Mouse (Mus musculus) layer of hippocampus, adult 2 months (tissue): ENCODE results near the gene Sfmbt2. TPM values are rescaled to one million over a fixed set of nuclear protein-coding genes. Genes with fewer than 3 reads are reported as not detected.
A peak's percentile ranks its signal among the peaks of the same experiment; 100 is the strongest.

Experiments
- DNase-seq, 2 experiments: peaks; one replicate each; pipeline ENCODE4 v3.0.0; 2022; ENCODE audit warnings: low spot score in 2 of 2
- H3K27ac ChIP-seq: fragments of 200-600 bp; 2 replicates; pipeline ENCODE4 v1.8.1; 2022
- H3K4me3 ChIP-seq: fragments of 200-600 bp; 2 replicates; pipeline ENCODE4 v1.8.1; 2022; ENCODE audit warnings: mild to moderate bottlenecking
- CTCF ChIP-seq: fragments of 200-600 bp; conservative IDR thresholded peaks from 2 replicates; pipeline ENCODE4 v1.8.1; 2022; ENCODE audit warnings: antibody characterized with exemption, mild to moderate bottlenecking, moderate library complexity
- microRNA-seq, 2 experiments: library from miRNA; unstranded; fragments of <30 nt; microRNA quantifications; one replicate each; pipeline ENCODE4 v1.2.0; 2021
- total RNA-seq, 2 experiments: library from RNA; stranded (reverse); gene quantifications; 2 replicates each; pipeline ENCODE4 v1.2.3; 2021

Sfmbt2 gene
- total RNA-seq, 2 experiments from 2014 or later, result 3.6 to 4.3 TPM

DNA sequence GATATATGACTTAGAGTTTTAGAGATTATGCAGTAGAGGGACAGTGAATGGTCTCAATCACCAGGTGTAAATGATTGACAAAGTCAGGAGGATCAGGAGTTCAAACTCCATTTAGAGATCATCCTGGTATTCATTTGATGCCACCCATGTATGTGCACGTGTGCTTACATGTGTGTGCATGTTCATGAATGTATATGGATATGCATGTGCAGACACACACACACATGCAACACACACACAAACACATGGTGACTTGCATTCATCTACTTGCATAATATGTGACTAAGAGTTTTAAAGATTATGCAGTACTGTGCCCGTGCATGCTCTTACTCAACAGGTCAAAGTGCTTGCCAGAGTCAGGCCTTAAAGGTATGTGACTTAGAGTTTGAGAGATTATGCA is 146.2 kb downstream of the Sfmbt2 start:
- DNase-seq, result no peak
- Histone ChIP-seq H3K27ac (no peak overlapping the region), H3K4me3 (no peak overlapping the region)
- TF ChIP-seq CTCF, result no peak

GRCm38 (mm10) chr2:10521719-10522415 is 151.6 kb downstream of the Sfmbt2 start:
- H3K27ac ChIP-seq, result no peak overlapping the region
- no peak for DNase-seq
- 0 out of 2 replicates have a peak, but pooled peaks have one; percentile 10 for TF ChIP-seq CTCF
- no peak overlapping the region for H3K4me3 ChIP-seq

DNA sequence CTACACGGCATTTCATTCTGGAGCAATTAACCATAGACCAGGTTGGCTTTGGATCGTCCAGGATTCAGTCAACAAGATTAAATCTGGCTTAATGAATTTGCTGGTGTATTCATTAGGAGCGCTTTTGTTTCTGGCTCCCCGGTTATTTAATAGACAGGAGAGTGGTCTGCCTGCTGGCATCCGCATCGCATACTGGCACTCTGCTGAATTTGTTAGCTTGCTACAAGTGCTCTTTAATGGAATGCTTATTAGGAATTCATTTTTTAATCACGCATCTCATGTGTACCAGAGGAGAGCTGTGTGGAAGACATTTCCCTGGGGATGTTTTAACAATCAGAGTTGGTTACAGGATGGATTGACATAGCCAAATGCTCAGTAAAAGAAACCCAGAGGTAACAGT is 155.3 kb downstream of the Sfmbt2 start:
- TF ChIP-seq CTCF, result no peak
- Histone ChIP-seq H3K4me3 (no peak overlapping the region), H3K27ac (no peak overlapping the region)
- no peak for DNase-seq

DNA sequence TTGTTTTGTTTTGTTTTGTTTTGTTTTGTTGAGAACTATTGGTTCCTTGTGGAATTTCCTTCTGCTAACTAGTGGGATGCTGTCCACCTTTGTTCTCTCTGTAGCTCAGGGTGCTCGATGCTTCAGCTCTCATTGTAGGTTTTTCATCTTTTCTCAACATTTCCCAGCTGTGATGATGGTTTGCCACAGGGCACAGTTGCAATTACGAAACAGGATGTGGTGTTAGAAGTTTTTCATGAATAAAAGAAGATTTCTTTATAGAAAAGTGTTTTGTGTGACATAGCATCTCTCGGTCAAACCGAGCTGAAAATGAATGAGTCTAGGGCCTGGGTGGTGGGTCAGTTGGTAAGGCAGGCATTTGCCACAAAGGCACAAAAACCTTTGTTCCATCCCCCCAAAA is 171.5 kb downstream of the Sfmbt2 start:
- no peak for DNase-seq
- Histone ChIP-seq H3K4me3 (no peak overlapping the region), H3K27ac (no peak overlapping the region)
- no peak for TF ChIP-seq CTCF

- Histone ChIP-seq H3K27ac (no peak overlapping the region), H3K4me3 (no peak overlapping the region)
- DNase-seq, result no peak
- TF ChIP-seq CTCF, result no peak
Observed at GRCm38 (mm10) chr2:10542388-10542787, 172.1 kb downstream of the Sfmbt2 start.

DNA sequence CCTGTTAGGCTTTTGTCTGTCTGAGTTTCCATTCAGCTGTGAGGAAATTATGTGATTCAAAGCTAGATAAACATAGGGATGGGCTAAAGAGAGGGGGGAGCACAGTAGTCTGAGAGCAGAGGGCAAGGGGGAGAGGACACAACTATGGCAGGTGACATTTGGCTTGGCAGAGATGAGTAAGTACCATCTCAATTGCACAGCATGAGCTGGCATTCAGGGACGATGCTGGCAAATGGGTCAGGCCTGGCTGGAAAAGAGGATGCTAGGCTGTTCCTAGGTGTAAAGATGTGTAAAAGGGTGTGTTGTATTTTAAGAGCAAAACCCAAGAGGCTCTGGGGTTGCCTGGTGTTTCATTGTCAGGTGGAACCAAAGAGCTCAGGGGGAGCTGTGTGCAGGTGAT is 188.5 kb downstream of the Sfmbt2 start:
- no peak overlapping the region for H3K4me3 ChIP-seq
- no peak for TF ChIP-seq CTCF
- no peak overlapping the region for H3K27ac ChIP-seq
- DNase-seq, result no peak

GRCm38 (mm10) chr2:10565491-10565890 is 195.2 kb downstream of the Sfmbt2 start:
- DNase-seq, result no peak
- no peak overlapping the region for H3K4me3 ChIP-seq
- TF ChIP-seq CTCF, result no peak
- no peak overlapping the region for H3K27ac ChIP-seq

- no peak for DNase-seq
- Histone ChIP-seq H3K4me3 (no peak overlapping the region), H3K27ac (no peak overlapping the region)
- no peak for TF ChIP-seq CTCF
Observed at GRCm38 (mm10) chr2:10569392-10569791, 199.1 kb downstream of the Sfmbt2 start.

DNA sequence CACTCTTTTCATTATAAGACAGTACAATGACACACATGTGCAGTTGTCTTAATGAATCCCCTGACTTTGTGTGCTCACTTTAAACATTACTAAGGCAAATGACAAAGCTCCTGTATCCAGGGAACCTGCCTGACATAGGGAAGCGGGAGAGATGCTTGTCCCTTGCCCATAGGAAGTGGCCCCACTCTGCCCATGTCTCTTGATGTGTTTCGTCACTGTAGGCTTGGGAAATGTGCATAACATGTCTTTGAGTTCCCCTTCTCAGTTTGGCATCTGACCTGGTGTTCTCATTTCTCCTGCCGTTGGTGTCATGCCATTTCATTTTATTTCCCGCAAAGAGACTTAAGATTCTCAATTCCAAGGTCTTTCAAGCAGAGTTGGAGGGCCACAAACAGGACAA is 202.0 kb downstream of the Sfmbt2 start:
- Histone ChIP-seq H3K4me3 (no peak overlapping the region), H3K27ac (no peak overlapping the region)
- no peak for DNase-seq
- TF ChIP-seq CTCF, result no peak

- DNase-seq, result no peak
- no peak overlapping the region for H3K27ac ChIP-seq
- no peak for TF ChIP-seq CTCF
- no peak overlapping the region for H3K4me3 ChIP-seq
Observed at GRCm38 (mm10) chr2:10575962-10576740, 205.8 kb downstream of the Sfmbt2 start.

DNA sequence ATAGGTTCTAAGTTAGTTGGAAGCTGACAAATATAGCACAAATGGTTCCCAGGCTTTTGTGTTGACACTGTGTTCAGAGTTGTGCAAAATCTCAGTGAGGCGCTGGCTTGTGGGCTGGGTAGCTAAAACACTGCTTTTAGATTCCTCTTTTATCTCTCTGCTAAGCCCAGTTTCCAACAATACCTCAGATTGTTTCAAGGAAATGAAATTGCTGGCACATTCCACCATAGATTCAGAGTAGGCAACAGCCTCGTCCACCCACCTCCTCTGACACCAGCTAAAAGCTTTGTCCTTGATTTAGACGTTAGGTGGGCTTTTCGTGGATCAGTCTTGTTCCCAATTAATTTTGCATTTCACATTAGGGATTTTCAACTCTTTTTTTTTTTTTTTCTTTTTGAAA is 212.4 kb downstream of the Sfmbt2 start:
- no peak for TF ChIP-seq CTCF
- DNase-seq, result no peak
- Histone ChIP-seq H3K27ac (no peak overlapping the region), H3K4me3 (no peak overlapping the region)

DNA sequence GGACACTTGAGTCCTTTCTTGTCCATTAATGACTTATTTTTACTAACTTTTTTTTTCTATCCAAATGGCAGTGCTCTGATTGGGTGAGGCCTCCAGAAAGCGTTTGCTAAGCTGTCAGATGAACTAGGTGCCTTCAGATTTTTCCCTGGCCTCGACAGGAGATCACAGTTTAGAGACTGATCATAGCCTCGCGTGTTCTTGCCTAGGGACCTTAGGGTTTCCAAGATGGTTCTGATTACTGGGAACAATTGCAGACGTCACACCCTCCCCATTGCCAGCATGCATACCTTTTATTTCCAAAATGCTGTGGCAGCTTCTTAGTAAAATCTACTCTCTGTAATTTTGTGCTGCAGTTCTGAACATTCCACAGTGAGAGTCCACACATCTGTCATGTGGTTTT is 212.8 kb downstream of the Sfmbt2 start:
- H3K4me3 ChIP-seq, result no peak overlapping the region
- DNase-seq, result no peak
- no peak for TF ChIP-seq CTCF
- no peak overlapping the region for H3K27ac ChIP-seq

DNA sequence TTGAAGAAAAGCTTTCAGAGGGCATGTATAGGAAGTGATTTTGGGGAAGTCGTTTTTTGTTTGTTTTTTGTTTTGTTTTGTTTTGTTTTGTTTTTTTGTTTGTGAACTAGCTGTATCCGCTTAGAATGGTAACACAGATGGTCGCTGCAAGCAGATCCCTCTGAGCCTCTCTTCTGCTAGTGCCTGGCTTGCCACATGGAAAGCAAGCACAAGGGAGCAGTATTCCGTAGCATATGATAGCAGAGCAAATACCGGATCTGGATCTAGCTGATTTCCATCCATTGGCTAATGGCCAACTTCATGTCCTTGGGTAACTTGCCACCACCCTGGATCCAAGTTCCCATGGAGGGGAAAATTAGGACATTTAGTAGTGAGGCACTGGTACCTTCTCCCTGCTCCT is 221.0 kb downstream of the Sfmbt2 start:
- Histone ChIP-seq H3K27ac (no peak overlapping the region), H3K4me3 (no peak overlapping the region)
- peak; percentile 52 for TF ChIP-seq CTCF
- DNase-seq, result peak in 1 of 2 experiments; percentile 5

DNA sequence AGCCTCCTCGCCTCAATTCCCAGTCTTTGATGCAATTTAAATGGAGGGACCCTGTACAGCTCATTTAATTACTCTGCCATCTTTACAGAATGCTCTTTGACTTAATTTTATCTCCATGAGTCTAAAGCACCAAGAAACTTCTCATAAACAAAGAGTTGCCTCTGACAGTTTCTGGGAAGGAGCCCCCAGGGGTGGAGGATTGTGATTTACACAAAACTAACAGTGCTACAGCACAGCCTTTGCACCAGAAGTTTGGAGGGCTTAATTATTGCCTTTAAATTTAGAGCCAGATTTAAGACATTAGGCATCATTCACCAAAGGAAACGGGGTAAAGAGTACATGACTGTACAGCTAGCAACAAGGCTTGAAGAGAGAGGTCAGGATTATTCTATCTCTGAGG is 245.2 kb downstream of the Sfmbt2 start:
- no peak for TF ChIP-seq CTCF
- H3K27ac ChIP-seq, result no peak overlapping the region
- H3K4me3 ChIP-seq, result no peak overlapping the region
- no peak for DNase-seq

Small RNAs within 50 kb of the gene (microRNA-seq; reads per million reads assigned to microRNA genes)
- gene Gm22051 (0 reads per million in 2 experiments), gene Gm22072 (0.74 to 0.96 reads per million in 2 experiments), gene Gm22091 (0 reads per million in 2 experiments), gene Gm22166 (0 reads per million in 2 experiments), gene Gm22239 (0 to 0.92 reads per million in 2 experiments), gene Gm22626 (0 reads per million in 2 experiments), gene Gm22635 (0 reads per million in 2 experiments), gene Gm22677 (0 reads per million in 2 experiments), gene Gm22678 (0 reads per million in 2 experiments), gene Gm22775 (0 reads per million in 2 experiments), gene Gm22925 (0 reads per million in 2 experiments), gene Gm23108 (0 reads per million in 2 experiments), gene Gm23288 (0 reads per million in 2 experiments), gene Gm23542 (0 reads per million in 2 experiments), gene Gm23569 (0 reads per million in 2 experiments), gene Gm23571 (0 reads per million in 2 experiments), gene Gm23578 (0 reads per million in 2 experiments), gene Gm23651 (0 reads per million in 2 experiments), gene Gm23988 (0 reads per million in 2 experiments), gene Gm24028 (0 reads per million in 2 experiments), gene Gm24167 (0 reads per million in 2 experiments), gene Gm24315 (0 reads per million in 2 experiments), gene Gm24342 (0 reads per million in 2 experiments), gene Gm24488 (0 reads per million in 2 experiments), gene Gm24640 (0 reads per million in 2 experiments), gene Gm24673 (0 reads per million in 2 experiments), gene Gm24761 (0 reads per million in 2 experiments), gene Gm24806 (0 reads per million in 2 experiments), gene Gm25022 (0 reads per million in 2 experiments), gene Gm25158 (0 reads per million in 2 experiments), gene Gm25263 (0 reads per million in 2 experiments), gene Gm25285 (0 reads per million in 2 experiments), gene Gm25316 (0 reads per million in 2 experiments), gene Gm25451 (0 reads per million in 2 experiments), gene Gm25673 (0 reads per million in 2 experiments), gene Gm25680 (0 reads per million in 2 experiments), gene Gm25701 (0 reads per million in 2 experiments), gene Gm25753 (0 reads per million in 2 experiments), gene Gm25943 (0 reads per million in 2 experiments), gene Gm26060 (0 reads per million in 2 experiments), gene Gm26073 (0 reads per million in 2 experiments), gene Gm26092 (0 reads per million in 2 experiments), gene Gm26156 (0 reads per million in 2 experiments), gene Gm26229 (0 reads per million in 2 experiments), gene Gm26398 (0 to 0.18 reads per million in 2 experiments), gene Gm26426 (0 reads per million in 2 experiments), gene Gm26431 (0 reads per million in 2 experiments), gene Gm26491 (0 reads per million in 2 experiments), gene Mir297a-2 (0.37 to 0.96 reads per million in 2 experiments), gene Mir297a-3 (0 reads per million in 2 experiments), gene Mir297a-4 (0 reads per million in 2 experiments), gene Mir297b (0 reads per million in 2 experiments), gene Mir297c (0 reads per million in 2 experiments), gene Mir466 (0 reads per million in 2 experiments), gene Mir466b-1 (0 reads per million in 2 experiments), gene Mir466b-2 (0 reads per million in 2 experiments), gene Mir466b-3 (0 reads per million in 2 experiments), gene Mir466b-4 (0 reads per million in 2 experiments), gene Mir466b-5 (0 reads per million in 2 experiments), gene Mir466b-6 (0 reads per million in 2 experiments), gene Mir466b-7 (0 reads per million in 2 experiments), gene Mir466b-8 (0 reads per million in 2 experiments), gene Mir466c-1 (0 reads per million in 2 experiments), gene Mir466c-2 (0 reads per million in 2 experiments), gene Mir466d (0 reads per million in 2 experiments), gene Mir466e (0 reads per million in 2 experiments), gene Mir466f-1 (0 reads per million in 2 experiments), gene Mir466f-2 (0 reads per million in 2 experiments), gene Mir466f-3 (0 reads per million in 2 experiments), gene Mir466g (0 reads per million in 2 experiments), gene Mir466h (0 reads per million in 2 experiments), gene Mir466l (0 reads per million in 2 experiments), gene Mir466m (0 reads per million in 2 experiments), gene Mir466n (0 to 1.9 reads per million in 2 experiments), gene Mir466o (0 reads per million in 2 experiments), gene Mir466p (0 reads per million in 2 experiments), gene Mir467a-1 (0 reads per million in 2 experiments), gene Mir467a-10 (0 reads per million in 2 experiments), gene Mir467a-2 (0 reads per million in 2 experiments), gene Mir467a-3 (0 reads per million in 2 experiments), gene Mir467a-4 (0 reads per million in 2 experiments), gene Mir467a-5 (0 reads per million in 2 experiments), gene Mir467a-6 (0 reads per million in 2 experiments), gene Mir467a-7 (0 reads per million in 2 experiments), gene Mir467a-8 (0 reads per million in 2 experiments), gene Mir467a-9 (0 reads per million in 2 experiments), gene Mir467b (0 reads per million in 2 experiments), gene Mir467c (32.4 to 37.7 reads per million in 2 experiments), gene Mir467d (596 to 747 reads per million in 2 experiments), gene Mir467e (311 to 339 reads per million in 2 experiments), gene Mir669a-1 (0 reads per million in 2 experiments), gene Mir669a-10 (0 reads per million in 2 experiments), gene Mir669a-11 (0 reads per million in 2 experiments), gene Mir669a-12 (0 reads per million in 2 experiments), gene Mir669a-2 (0 reads per million in 2 experiments), gene Mir669a-3 (0 to 0.18 reads per million in 2 experiments), gene Mir669a-4 (0 reads per million in 2 experiments), gene Mir669a-5 (0 reads per million in 2 experiments), gene Mir669a-6 (0 reads per million in 2 experiments), gene Mir669a-7 (0 reads per million in 2 experiments), gene Mir669a-8 (0 reads per million in 2 experiments), gene Mir669a-9 (0 reads per million in 2 experiments), gene Mir669b (0 reads per million in 2 experiments), gene Mir669c (275 to 298 reads per million in 2 experiments), gene Mir669d (0 reads per million in 2 experiments), gene Mir669d-2 (0 reads per million in 2 experiments), gene Mir669e (6.4 to 14.7 reads per million in 2 experiments), gene Mir669f (0 to 0.55 reads per million in 2 experiments), gene Mir669g (0 reads per million in 2 experiments), gene Mir669h (8.3 to 13.3 reads per million in 2 experiments), gene Mir669i (0 reads per million in 2 experiments), gene Mir669j (0 reads per million in 2 experiments), gene Mir669k (0 reads per million in 2 experiments), gene Mir669l (10.9 to 26.3 reads per million in 2 experiments), gene Mir669m-1 (0 reads per million in 2 experiments), gene Mir669m-2 (0 reads per million in 2 experiments), gene Mir669o (68.1 to 91.7 reads per million in 2 experiments), gene Mir669p-1 (0 reads per million in 2 experiments), gene Mir669p-2 (0 reads per million in 2 experiments)

Other genes starting within 250 kb of the Sfmbt2 start
- gene Itih2, start 239.1 kb upstream of the Sfmbt2 start, total RNA-seq, result 1 to 10 TPM; 1.7 to 2.1 TPM
- gene Itih5, start 216.9 kb upstream of the Sfmbt2 start, total RNA-seq, result 10 to 100 TPM; 13.8 to 14.8 TPM